Mouse (Mus musculus) bone marrow, adult 2 months (tissue): ENCODE measurements at regions not wholly inside any gene's neighbourhood (a gene's known extent, or its start where the extent isn't known, plus 50 kb on each side); places are given as distances from the start of the nearest gene placed in this dataset.

ENCODE experiments used
- CTCF ChIP-seq: fragments of 200-500 bp; IDR thresholded peaks from 2 replicates; pipeline ENCODE4 v1.5.1; 2011; ENCODE audit warnings: low read length, control low read depth; ENCODE audit not compliant: control insufficient read depth, insufficient read depth
- POLR2A ChIP-seq: fragments of 200-500 bp; IDR thresholded peaks from 2 replicates; pipeline ENCODE4 v1.6.1; 2011; ENCODE audit warnings: low read depth, mild to moderate bottlenecking, control low read depth, low read length, borderline replicate concordance; ENCODE audit not compliant: control insufficient read depth

DNA sequence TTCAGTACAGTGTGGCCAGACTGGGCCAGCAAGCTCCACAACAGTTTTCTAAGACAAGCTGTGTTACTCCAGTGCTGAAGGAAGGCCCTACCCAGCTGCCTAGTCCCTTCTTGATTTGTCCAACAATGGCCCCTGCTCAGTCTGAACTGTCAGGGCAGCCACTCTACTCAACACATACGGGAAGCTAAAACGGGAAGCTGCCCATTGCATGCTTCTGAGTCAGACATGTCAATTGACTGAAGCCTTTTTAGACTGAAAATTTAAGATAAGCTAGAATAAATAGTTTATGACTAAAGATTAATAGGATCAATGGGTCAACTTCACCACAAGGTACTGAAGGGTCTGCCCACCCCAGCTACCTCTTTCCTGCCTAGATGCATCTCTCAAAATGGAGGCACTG is 181.4 kb upstream of the Cdyl start:
- TF ChIP-seq CTCF (no peak), POLR2A (no peak)
